Mouse (Mus musculus) CH12.LX (cell line): Measurements from ENCODE around the gene Pfdn6.

ENCODE experiments used
- CHD2 ChIP-seq: IDR thresholded peaks from 2 replicates; pipeline ENCODE4 v1.6.1; 2011; ENCODE audit warnings: low read length, improper control_type of control experiment
- CTCF ChIP-seq, 2 experiments: IDR thresholded peaks in 1 of 2; conservative IDR thresholded peaks in 1 of 2; 2 replicates each; pipeline ENCODE4 v1.5.1; 2011 to 2012; ENCODE audit warnings: low read depth in 2 of 2, low read length in 2 of 2, improper control_type of control experiment in 1 of 2, inconsistent platforms in 1 of 2, mild to moderate bottlenecking in 1 of 2, moderate library complexity in 1 of 2
- ELF1 ChIP-seq: IDR thresholded peaks from 2 replicates; pipeline ENCODE4 v1.6.1; 2014; ENCODE audit warnings: low read depth, mild to moderate bottlenecking, inconsistent platforms, low read length, improper control_type of control experiment
- ETS1 ChIP-seq: conservative IDR thresholded peaks from 2 replicates; pipeline ENCODE4 v1.6.1; 2012; ENCODE audit warnings: low read depth, mild to moderate bottlenecking, inconsistent platforms, low read length, improper control_type of control experiment, moderate library complexity
- MAFK ChIP-seq: IDR thresholded peaks from 2 replicates; pipeline ENCODE4 v1.6.1; 2011; ENCODE audit warnings: low read length, improper control_type of control experiment; ENCODE audit not compliant: insufficient replicate concordance
- POLR2A ChIP-seq: IDR thresholded peaks from 2 replicates; pipeline ENCODE4 v1.6.1; 2011; ENCODE audit warnings: low read depth, mild to moderate bottlenecking, improper control_type of control experiment, low read length
- USF1 ChIP-seq: IDR thresholded peaks from 2 replicates; pipeline ENCODE4 v1.6.1; 2014; ENCODE audit warnings: low read depth, mild to moderate bottlenecking, inconsistent platforms, low read length, improper control_type of control experiment

DNA sequence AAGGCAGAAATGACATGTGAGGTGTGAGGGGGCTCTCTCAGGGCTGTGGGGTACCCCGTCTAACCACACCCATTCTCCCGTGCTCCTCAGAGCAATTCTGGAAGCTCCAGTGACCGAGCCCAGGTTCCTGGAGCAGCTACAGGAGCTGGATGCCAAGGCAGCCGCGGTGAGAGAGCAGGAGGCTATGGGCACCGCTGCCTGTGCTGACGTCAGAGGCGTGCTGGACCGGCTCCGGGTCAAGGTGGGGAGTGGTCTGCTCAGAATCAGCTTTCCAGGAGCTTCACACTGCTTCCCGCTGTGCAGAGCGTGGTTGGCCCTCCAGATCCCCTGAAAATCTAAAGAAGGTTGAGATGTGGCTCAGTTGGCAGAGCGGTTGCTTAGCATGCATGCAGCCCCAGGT lies 19.0 kb upstream of the Pfdn6 start:
- no peak for TF ChIP-seq POLR2A
- no peak for TF ChIP-seq ELF1
- no peak for TF ChIP-seq MAFK
- TF ChIP-seq CHD2: no peak
- no peak for TF ChIP-seq USF1
- TF ChIP-seq ETS1: no peak
- TF ChIP-seq CTCF (conservative IDR thresholded peaks at IDR 0.05 in 1 of 2, IDR thresholded peaks at IDR 0.05 in 1 of 2; ENCODE audit: low read depth in 2 of 2, low read length in 2 of 2): no peak
